Mouse (Mus musculus): Measurements from ENCODE around the gene Usp7. TPM values are rescaled to one million over a fixed set of nuclear protein-coding genes. Genes with fewer than 3 reads are reported as not detected.
A peak's percentile ranks its signal among the peaks of the same experiment; 100 is the strongest.
"Not testable (repeated sequence)": the region's sequence is repeated elsewhere in the genome, so short reads cannot be mapped to it uniquely, and the experiment has no call there.

The Usp7 gene
- polyA plus RNA-seq, 1 experiment from 2014 or later = 29.6 TPM

DNA sequence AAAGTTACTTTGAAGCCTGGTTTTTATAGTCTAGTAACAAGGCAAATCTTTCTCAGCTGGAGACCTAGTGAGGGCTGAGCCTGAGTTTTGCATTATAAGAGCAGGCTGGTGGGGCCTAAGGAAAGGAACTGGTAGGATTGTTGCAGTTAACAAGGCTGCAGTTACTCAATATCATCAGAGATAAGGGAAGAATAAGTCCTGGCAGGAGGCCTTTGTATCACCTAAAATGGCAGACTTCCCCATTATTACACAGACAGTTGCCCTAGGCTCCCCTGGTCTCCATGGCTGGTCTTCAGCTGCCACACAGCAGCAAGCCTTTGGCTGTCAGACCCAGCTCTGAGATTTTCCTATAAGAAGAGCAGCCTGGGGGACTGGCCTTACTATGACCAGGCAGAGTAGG is 13.4 kb downstream of the Usp7 start:
- Histone ChIP-seq H3K4me2 (no peak overlapping the region), H3K27me3 (no peaks in the 10 kb centered on the region), H3K36me3 (ENCODE audit: poor library complexity, severe bottlenecking) (no peaks in the 10 kb centered on the region), H3K4me3 (no peak overlapping the region), H3K9me3 (replicated peaks) (no peaks in the 10 kb centered on the region), H3K27ac (no peak overlapping the region), H3K9ac (no peak overlapping the region), H3K4me1 (no peaks in the 10 kb centered on the region)
- no peak for ATAC-seq

DNA sequence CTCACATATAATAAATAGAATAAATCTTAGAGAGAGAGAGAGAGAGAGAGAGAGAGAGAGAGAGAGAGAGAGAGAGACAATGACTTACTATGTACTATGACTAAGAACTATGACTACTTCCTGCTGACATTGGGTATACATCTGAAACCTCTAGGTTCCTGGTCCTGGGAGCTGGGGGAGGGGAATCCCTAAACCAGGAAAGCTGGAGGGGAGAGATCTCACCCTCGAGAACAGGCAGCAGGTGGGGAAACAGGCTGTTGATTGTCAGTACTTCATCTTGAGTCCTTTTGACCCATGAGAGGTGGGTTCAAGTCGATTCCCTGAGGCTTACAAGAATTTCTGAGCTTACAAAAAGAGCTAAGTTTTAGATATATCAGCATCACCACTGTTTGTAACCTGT is 14.9 kb downstream of the Usp7 start:
- no peaks in the 10 kb centered on the region for H3K36me3 ChIP-seq (ENCODE audit: poor library complexity, severe bottlenecking)
- 73% methylated on average over 2 of the region's 2 CpGs for WGBS
- ATAC-seq = no peak

DNA sequence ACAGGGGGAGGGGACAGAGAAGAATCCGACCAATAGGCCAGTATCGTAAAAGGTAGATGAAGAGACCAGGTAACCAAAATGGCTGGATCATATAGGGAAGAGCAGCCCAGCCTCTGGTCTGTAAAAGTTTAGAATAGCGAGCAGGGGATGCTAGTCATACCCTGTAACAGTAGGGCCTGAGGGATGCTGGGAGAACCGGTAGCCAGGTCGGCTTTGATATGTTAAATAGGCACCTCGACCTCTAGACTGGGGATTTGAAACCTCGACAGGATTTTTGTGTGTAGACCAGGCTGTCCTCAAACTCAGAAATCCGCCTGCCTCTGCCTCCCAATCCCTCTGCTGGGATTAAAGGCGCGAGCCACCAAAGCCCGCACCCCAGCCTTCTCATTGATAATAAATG is 15.5 kb downstream of the Usp7 start:
- Histone ChIP-seq H3K4me3 (no peak overlapping the region), H3K36me3 (ENCODE audit: poor library complexity, severe bottlenecking) (no peaks in the 10 kb centered on the region), H3K9ac (no peak overlapping the region), H3K27ac (no peak overlapping the region), H3K27me3 (no peaks in the 10 kb centered on the region), H3K4me2 (no peak overlapping the region), H3K4me1 (no peaks in the 10 kb centered on the region), H3K9me3 (replicated peaks) (no peaks in the 10 kb centered on the region)
- ATAC-seq = no peak
- 87% methylated on average over 11 of the region's 11 CpGs for WGBS

More for the DNA sequence above, 14.9 kb downstream of the Usp7 start:
- Histone ChIP-seq H3K4me3 (no peak overlapping the region), H3K4me2 (no peak overlapping the region), H3K4me1 (no peaks in the 10 kb centered on the region), H3K27me3 (no peaks in the 10 kb centered on the region), H3K27ac (no peak overlapping the region), H3K9ac (no peak overlapping the region), H3K9me3 (replicated peaks) (no peaks in the 10 kb centered on the region)

DNA sequence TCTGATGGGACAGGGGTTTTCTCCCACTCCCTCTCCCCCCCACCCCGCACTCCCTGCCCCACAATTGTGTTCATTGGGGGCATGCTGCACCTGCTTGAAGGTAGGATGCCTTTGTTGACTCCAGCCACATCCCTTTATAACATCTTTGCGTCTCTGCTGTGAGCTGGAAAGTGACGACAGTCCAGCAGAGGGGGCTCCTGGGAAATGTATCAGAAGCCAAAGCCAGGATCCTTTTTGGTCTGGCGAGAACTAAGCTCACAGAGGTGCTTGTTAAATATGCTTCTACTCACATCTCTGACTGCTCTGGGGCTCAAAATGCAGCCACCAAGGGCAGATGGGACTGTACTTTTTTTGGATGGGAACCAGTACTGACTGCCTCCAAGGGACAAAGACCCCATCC is 21.0 kb downstream of the Usp7 start:
- Histone ChIP-seq H3K9me3 (replicated peaks) (no peaks in the 10 kb centered on the region), H3K27me3 (no peaks in the 10 kb centered on the region), H3K4me3 (no peak overlapping the region), H3K27ac (no peak overlapping the region), H3K4me2 (no peak overlapping the region), H3K4me1 (no peaks in the 10 kb centered on the region), H3K9ac (no peak overlapping the region), H3K36me3 (ENCODE audit: poor library complexity, severe bottlenecking) (no peaks in the 10 kb centered on the region)
- 56% methylated on average over 4 of the region's 4 CpGs for WGBS
- ATAC-seq = no peak

DNA sequence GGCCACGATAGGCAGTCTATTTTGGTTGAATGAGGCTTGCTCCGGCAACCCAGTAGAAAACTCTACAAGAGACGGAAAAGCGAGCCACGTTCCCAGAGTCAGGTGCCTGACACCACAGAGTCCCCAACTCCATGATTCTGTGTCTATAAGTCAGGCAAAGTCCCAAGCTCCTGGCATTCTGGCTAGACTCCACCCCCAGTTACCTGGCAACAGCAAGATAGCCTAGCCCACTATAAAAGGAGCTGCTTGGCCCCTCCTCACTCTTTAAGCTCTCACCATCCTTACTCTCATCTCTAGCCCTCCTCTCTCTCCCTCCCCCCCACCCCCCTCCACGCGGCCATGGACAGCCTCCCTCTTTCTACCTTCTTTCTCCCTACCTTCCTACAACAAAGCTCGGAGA is 21.8 kb downstream of the Usp7 start:
- not testable (repeated sequence) for H3K27ac ChIP-seq; H3K36me3 ChIP-seq (ENCODE audit: poor library complexity, severe bottlenecking); H3K4me1 ChIP-seq; ATAC-seq; H3K9ac ChIP-seq; H3K9me3 ChIP-seq (replicated peaks); H3K27me3 ChIP-seq; H3K4me3 ChIP-seq; H3K4me2 ChIP-seq
- 63% methylated on average over 7 of the region's 8 CpGs for WGBS

DNA sequence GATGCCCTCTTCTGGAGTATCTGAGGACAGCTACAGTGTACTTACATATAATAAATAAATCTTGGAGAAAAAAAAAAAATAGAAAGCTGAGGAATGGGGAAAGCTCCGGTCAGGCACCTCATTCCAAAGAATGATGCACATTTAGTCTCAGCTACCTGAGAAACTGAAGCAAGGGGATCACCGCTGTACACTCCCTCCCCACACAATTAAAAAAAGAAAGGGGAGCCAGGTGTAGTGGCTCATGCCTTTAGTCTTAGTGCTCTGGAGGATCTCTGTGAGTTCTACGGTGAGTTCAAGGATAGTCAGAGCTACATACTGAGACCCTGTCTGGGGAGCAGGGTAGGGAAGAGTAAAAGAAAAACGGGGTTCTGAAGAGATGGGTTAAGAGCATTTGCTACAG is 22.6 kb downstream of the Usp7 start:
- H3K27ac ChIP-seq = no peak overlapping the region
- no peaks in the 10 kb centered on the region for H3K36me3 ChIP-seq (ENCODE audit: poor library complexity, severe bottlenecking)
- no peak overlapping the region for H3K4me3 ChIP-seq
- no peaks in the 10 kb centered on the region for H3K4me1 ChIP-seq
- ATAC-seq = no peak; the same call in 1 of the 2 replicates
- no peaks in the 10 kb centered on the region for H3K9me3 ChIP-seq (replicated peaks)
- no peak overlapping the region for H3K4me2 ChIP-seq
- no peak overlapping the region for H3K9ac ChIP-seq
- WGBS = 64% methylated on average over 4 of the region's 4 CpGs
- H3K27me3 ChIP-seq = no peaks in the 10 kb centered on the region

DNA sequence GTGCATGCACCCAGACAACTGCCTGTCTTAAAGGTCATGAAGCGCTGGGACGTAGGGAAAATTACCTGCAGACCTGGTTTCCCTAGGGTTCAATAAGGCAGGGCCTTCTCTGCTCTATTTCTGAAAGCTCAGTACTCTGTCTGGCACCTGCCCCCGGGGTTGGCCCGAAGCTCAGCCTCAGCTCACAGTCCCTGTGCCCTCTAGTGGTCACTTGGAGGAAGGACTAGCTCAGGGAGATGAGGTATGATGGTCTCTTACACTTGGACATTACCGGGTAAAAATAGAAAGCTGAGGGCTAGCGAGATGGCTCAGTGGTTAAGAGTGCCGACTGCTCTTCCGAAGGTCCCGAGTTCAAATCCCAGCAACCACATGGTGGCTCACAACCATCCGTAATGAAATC is 23.0 kb downstream of the Usp7 start:
- no peaks in the 10 kb centered on the region for H3K4me1 ChIP-seq
- no peak overlapping the region for H3K4me2 ChIP-seq
- no peak overlapping the region for H3K9ac ChIP-seq
- no peak overlapping the region for H3K27ac ChIP-seq
- H3K27me3 ChIP-seq = no peaks in the 10 kb centered on the region
- ATAC-seq = peak; percentile 73
- no peak overlapping the region for H3K4me3 ChIP-seq
- no peaks in the 10 kb centered on the region for H3K9me3 ChIP-seq (replicated peaks)
- WGBS = 14% methylated on average over 10 of the region's 10 CpGs
- H3K36me3 ChIP-seq (ENCODE audit: poor library complexity, severe bottlenecking) = no peaks in the 10 kb centered on the region

DNA sequence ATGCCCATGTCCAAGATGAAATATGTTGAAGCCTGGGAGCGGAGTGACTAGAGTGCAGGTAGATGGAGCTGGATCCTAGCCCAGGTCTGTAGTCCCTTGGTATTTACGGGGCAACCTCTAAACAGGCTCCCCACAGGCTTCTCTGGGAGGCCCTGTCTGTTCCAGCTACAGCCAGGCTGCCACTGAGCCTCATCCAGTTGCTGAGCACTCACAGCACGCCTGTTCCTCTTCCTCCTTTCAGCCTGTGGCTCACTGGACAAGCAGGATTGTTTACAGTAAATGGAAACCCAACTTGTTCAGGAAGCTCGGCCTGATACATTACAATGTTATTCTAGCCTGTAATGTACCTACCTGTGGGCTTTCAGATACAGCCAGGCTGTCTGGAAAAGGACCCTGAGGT is 23.5 kb downstream of the Usp7 start:
- no peak overlapping the region for H3K4me2 ChIP-seq
- H3K27ac ChIP-seq = no peak overlapping the region
- H3K4me1 ChIP-seq = no peaks in the 10 kb centered on the region
- ATAC-seq = no peak
- no peaks in the 10 kb centered on the region for H3K27me3 ChIP-seq
- H3K4me3 ChIP-seq = no peak overlapping the region
- H3K36me3 ChIP-seq (ENCODE audit: poor library complexity, severe bottlenecking) = no peaks in the 10 kb centered on the region
- H3K9me3 ChIP-seq (replicated peaks) = no peaks in the 10 kb centered on the region
- 72% methylated on average over 4 of the region's 4 CpGs for WGBS
- no peak overlapping the region for H3K9ac ChIP-seq

DNA sequence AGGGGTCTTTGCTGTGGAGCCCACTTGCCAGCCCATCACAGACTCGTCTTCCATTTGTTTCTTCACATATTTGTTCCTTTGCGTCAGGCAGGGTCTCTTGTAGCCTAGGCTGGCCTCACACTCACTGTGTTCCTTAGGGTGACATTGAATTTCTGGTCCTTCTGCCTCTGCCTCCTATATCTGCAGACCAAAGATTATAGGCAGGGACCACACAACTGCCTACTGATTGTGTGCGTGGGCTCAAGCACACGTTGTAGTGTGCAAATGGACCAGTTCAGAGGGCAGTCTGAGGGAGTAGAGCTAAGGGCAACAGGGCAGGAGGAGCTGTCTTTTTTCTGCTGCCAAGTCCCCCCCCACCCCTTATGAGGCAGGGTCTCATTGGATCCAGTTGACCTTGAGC is 24.0 kb downstream of the Usp7 start:
- no peak overlapping the region for H3K4me2 ChIP-seq
- no peak overlapping the region for H3K9ac ChIP-seq
- no peak overlapping the region for H3K4me3 ChIP-seq
- H3K27ac ChIP-seq = no peak overlapping the region
- no peaks in the 10 kb centered on the region for H3K36me3 ChIP-seq (ENCODE audit: poor library complexity, severe bottlenecking)
- ATAC-seq = no peak
- H3K4me1 ChIP-seq = no peaks in the 10 kb centered on the region
- no peaks in the 10 kb centered on the region for H3K9me3 ChIP-seq (replicated peaks)
- 85% methylated on average over 4 of the region's 4 CpGs for WGBS
- no peaks in the 10 kb centered on the region for H3K27me3 ChIP-seq

DNA sequence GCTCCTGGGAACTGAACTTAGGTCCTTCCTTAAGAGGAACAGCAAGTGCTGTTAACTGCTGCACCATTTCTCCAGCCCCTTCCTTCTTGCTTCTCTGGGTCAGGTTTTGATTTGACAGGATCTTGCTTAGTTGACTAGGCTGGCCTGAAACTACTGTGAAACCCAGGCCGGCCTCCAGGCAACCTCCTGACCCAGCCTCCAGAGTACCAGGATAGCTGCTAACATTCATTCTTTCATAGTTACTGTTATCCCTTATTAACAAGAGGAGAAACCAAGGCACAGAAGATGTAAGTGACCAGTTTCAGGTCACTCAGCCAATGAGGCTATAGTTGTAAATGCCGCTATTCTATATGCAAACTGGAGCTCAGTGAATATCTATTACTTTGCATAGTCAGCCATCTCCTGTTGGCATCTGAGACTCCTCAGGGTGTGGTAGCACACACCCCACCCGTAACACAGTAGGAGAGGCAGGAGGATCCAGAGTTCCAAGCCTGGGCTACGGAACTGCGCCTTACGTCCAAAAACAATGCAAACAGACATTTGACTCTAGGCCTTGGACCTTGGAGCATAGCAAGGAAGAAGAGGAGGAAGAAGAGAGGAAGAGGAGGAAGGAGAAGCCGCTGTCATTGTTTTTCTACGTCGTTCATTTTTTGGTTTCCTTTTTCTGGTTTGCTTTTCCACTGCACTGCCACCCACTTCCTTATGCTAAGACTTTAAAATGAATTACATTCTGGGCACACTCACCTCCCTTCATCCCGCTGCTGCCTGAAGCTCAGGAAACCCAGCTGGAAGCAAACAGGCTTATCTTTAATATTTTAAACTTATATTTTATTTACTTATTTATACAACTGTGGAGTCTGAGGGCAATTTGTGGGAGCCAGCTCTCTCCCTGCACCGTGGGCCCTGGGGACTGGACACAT is 24.7 kb downstream of the Usp7 start:
- Histone ChIP-seq H3K27me3 (no peaks in the 10 kb centered on the region), H3K4me2 (no peak overlapping the region), H3K4me3 (no peak overlapping the region), H3K27ac (no peak overlapping the region), H3K4me1 (no peaks in the 10 kb centered on the region), H3K36me3 (ENCODE audit: poor library complexity, severe bottlenecking) (no peaks in the 10 kb centered on the region), H3K9me3 (replicated peaks) (no peaks in the 10 kb centered on the region), H3K9ac (no peak overlapping the region)
- no peak for ATAC-seq
- 90% methylated on average over 11 of the region's 11 CpGs for WGBS

DNA sequence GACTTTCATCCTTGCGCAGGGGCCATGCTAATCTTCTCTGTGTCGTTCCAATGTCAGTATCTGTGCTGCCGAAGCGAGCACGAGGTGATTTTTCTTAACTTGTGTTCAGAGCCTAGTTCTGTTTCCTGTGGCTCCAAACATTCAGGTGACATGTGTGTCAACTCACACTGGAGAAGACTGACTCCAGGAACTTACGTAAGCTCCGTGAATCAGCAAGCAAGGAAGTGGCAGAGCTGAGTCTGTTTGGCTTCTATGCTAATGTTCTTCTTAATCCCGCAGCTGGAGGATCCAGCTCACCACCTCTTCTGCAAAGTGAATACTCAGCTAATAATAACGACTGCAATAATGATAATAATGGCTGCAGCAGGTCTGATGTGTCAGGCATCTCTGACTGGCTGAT is 25.9 kb downstream of the Usp7 start:
- Histone ChIP-seq H3K4me1 (no peaks in the 10 kb centered on the region), H3K4me3 (no peak overlapping the region), H3K36me3 (ENCODE audit: poor library complexity, severe bottlenecking) (no peaks in the 10 kb centered on the region), H3K27ac (no peak overlapping the region), H3K27me3 (no peaks in the 10 kb centered on the region), H3K9me3 (replicated peaks) (no peaks in the 10 kb centered on the region), H3K4me2 (no peak overlapping the region), H3K9ac (no peak overlapping the region)
- WGBS = 53% methylated on average over 9 of the region's 9 CpGs
- ATAC-seq = no peak

DNA sequence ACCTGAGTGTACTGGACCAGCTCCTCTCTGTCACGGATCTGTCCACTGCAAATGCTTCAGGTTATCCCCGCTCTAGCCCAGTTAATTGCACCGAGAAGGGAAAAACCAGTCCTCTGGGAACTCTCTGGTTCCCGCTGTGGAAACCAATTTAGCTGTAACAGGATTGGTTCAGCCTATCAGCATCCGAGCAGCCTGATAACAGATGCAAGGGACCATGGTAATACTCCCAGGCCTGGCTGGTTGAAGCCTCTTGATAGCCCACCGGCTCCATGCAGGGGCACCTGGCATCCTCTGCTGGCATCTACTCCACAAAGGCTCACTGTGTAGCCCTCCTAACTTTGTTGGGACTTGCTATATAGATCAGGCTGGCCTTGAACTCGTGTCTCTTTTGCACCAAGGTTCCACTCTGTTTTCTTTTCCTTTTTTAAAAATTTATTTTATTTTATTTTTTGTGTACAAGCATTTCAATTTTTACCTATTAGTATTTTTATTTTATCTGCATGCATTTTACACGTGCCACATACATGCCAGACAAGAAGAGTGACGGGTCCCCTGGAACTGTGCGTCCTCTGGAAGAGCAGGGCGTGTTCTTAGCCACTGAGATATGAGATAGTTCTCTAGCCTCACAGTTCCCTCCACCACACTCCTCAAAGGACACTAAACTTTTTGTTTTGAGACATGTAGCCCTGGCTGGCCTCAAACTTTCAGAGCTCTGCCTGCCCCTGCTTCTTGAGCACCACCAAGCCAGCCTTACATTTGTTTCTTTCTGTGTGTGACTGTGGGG is 27.8 kb downstream of the Usp7 start:
- Histone ChIP-seq H3K36me3 (ENCODE audit: poor library complexity, severe bottlenecking) (no peaks in the 10 kb centered on the region), H3K9ac (no peak overlapping the region), H3K4me2 (no peak overlapping the region), H3K27ac (no peak overlapping the region), H3K4me3 (no peak overlapping the region), H3K9me3 (replicated peaks) (no peaks in the 10 kb centered on the region), H3K27me3 (no peaks in the 10 kb centered on the region), H3K4me1 (no peaks in the 10 kb centered on the region)
- ATAC-seq = no peak
- 70% methylated on average over 11 of the region's 11 CpGs for WGBS

All from forebrain, embryonic 13.5 days (tissue).